Mouse (Mus musculus): ENCODE data around the gene Ccdc172.

DNA sequence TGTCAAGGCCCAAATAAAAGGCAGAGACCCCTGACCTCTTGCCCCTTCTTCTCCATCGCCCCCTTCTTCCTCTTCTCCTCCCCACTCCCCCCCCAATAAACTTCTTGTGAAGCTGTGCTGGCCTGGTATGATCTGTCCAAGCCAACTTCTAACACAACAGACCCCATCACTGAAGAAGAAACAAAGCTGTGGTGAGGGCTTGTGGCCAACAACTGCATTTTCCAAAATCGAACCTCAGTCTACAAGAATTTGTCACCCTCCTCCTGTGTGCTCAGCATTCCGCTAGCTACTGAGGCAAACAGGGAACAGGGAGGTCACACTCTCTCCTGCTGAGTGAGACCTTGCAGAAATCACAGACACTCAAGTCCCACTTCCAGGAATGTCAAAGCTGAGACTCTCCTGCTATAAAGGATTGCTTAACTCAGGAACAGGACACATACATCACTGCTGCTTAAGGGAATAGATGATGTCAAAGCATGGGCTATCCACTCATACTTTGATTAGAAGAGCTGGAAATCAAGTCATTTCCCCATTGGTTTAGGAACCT, 12.3 kb upstream of the Ccdc172 start:
- TF ChIP-seq CTCF (IDR thresholded peaks at IDR 0.05; ENCODE audit: low read depth, low read length) (no peak), POLR2A (IDR thresholded peaks at IDR 0.05; ENCODE audit: extremely low read depth, insufficient read depth, low read length) (no peak)

Measured in liver, adult 2 months (tissue).